Mouse (Mus musculus) stomach, embryonic 14.5 days (tissue): ENCODE measurements at regions not wholly inside any gene's neighbourhood (a gene's known extent, or its start where the extent isn't known, plus 50 kb on each side); places are given as distances from the start of the nearest gene placed in this dataset.
A peak's percentile ranks its signal among the peaks of the same experiment; 100 is the strongest.
"Not testable (repeated sequence)": the region's sequence is repeated elsewhere in the genome, so short reads cannot be mapped to it uniquely, and the experiment has no call there.

Experiments
- ATAC-seq: fragments of 200-750 bp; cut with Nextera tagmentation; 2 replicates; pipeline ENCODE4 v1.8.0; 2017; ENCODE audit warnings: low read depth, moderate TSS enrichment; ENCODE audit not compliant: insufficient number of reproducible peaks, insufficient read depth, low FRiP score
- H3K27ac ChIP-seq: fragments of 300-500 bp; sonication (generic); 2 replicates; pipeline ENCODE4 v1.5.1; 2014; ENCODE audit warnings: mild to moderate bottlenecking, low read length, moderate library complexity, mixed read lengths
- H3K27me3 ChIP-seq: fragments of 300-500 bp; sonication (generic); 2 replicates; pipeline ENCODE4 v1.6.1; 2014; ENCODE audit warnings: low read length, control low read depth, mixed read lengths; ENCODE audit not compliant: control insufficient read depth, insufficient read depth
- H3K36me3 ChIP-seq: fragments of 300-500 bp; sonication (generic); 2 replicates; pipeline ENCODE4 v1.6.1; 2014; ENCODE audit warnings: mild to moderate bottlenecking, control low read depth, low read length, moderate library complexity, mixed read lengths; ENCODE audit not compliant: control insufficient read depth, insufficient read depth
- H3K4me1 ChIP-seq: fragments of 300-500 bp; sonication (generic); 2 replicates; pipeline ENCODE4 v1.6.1; 2014; ENCODE audit warnings: low read length, control low read depth, mixed read lengths; ENCODE audit not compliant: control insufficient read depth, insufficient read depth
- H3K4me2 ChIP-seq: fragments of 300-500 bp; sonication (generic); replicated peaks from 2 replicates; pipeline ENCODE4 v1.6.1; 2014; ENCODE audit warnings: low read depth, low read length, control low read depth
- H3K4me3 ChIP-seq: fragments of 300-500 bp; sonication (generic); 2 replicates; pipeline ENCODE4 v1.5.1; 2014; ENCODE audit warnings: low read depth, low read length, control low read depth
- H3K9ac ChIP-seq: fragments of 300-500 bp; sonication (generic); replicated peaks from 2 replicates; pipeline ENCODE4 v1.6.1; 2014; ENCODE audit warnings: low read depth, mild to moderate bottlenecking, control low read depth, low read length, moderate library complexity, mixed read lengths
- H3K9me3 ChIP-seq: fragments of 300-500 bp; sonication (generic); 2 replicates; pipeline ENCODE4 v1.6.1; 2016; ENCODE audit warnings: low read depth, low read length, control low read depth; ENCODE audit not compliant: control insufficient read depth
- WGBS: fragments of 180-500 bp; shearing (Covaris S2); extraction: QIAGEN DNeasy Blood & Tissue Kit; methylation state at CpG from one replicate; pipeline ENCODE4 v1.1.7; 2014; 5-methylcytosine and 5-hydroxymethylcytosine counted together

- H3K9ac ChIP-seq, H3K27me3 ChIP-seq, H3K9me3 ChIP-seq, H3K36me3 ChIP-seq, H3K27ac ChIP-seq, H3K4me1 ChIP-seq: not testable (repeated sequence)
- Histone ChIP-seq H3K4me2 (peak overlapping the region; percentile 68), H3K4me3 (peak overlapping the region; percentile 37)
- whole genome bisulfite sequencing = 5% methylated on average over 38 of the region's 57 CpGs
- ATAC-seq = peak; percentile 71; the same call in 1 of the 2 replicates
Measured at GRCm38 (mm10) chr3:78966683-78967549, 319.4 kb downstream of the Rapgef2 start.

GRCm38 (mm10) chr3:78964231-78964858, 322.0 kb downstream of the Rapgef2 start:
- Histone ChIP-seq H3K4me2 (no peak overlapping the region), H3K9me3 (no peaks in the 10 kb centered on the region), H3K9ac (no peak overlapping the region), H3K4me1 (no peaks in the 10 kb centered on the region), H3K36me3 (no peaks in the 10 kb centered on the region), H3K27ac (no peak overlapping the region), H3K4me3 (no peak overlapping the region), H3K27me3 (no peaks in the 10 kb centered on the region)
- ATAC-seq = no peak
- WGBS = 81% methylated on average over 9 of the region's 9 CpGs

- H3K4me1 ChIP-seq = no peaks in the 10 kb centered on the region
- no peaks in the 10 kb centered on the region for H3K27me3 ChIP-seq
- H3K4me2 ChIP-seq = no peak overlapping the region
- H3K27ac ChIP-seq = no peak overlapping the region
- no peak overlapping the region for H3K9ac ChIP-seq
- no peaks in the 10 kb centered on the region for H3K9me3 ChIP-seq
- H3K4me3 ChIP-seq = no peak overlapping the region
- no peaks in the 10 kb centered on the region for H3K36me3 ChIP-seq
- peak; percentile 63; the same call in 1 of the 2 replicates for ATAC-seq
- 27% methylated on average over 1 of the region's 1 CpGs for WGBS
Measured at GRCm38 (mm10) chr3:78958781-78959180, 327.5 kb downstream of the Rapgef2 start.

- H3K4me2 ChIP-seq = no peak overlapping the region
- no peak overlapping the region for H3K9ac ChIP-seq
- no peaks in the 10 kb centered on the region for H3K4me1 ChIP-seq
- ATAC-seq = no peak
- H3K27ac ChIP-seq = no peak overlapping the region
- no peak overlapping the region for H3K4me3 ChIP-seq
- no peaks in the 10 kb centered on the region for H3K9me3 ChIP-seq
- WGBS = 86% methylated on average over 7 of the region's 7 CpGs
- no peaks in the 10 kb centered on the region for H3K36me3 ChIP-seq
- H3K27me3 ChIP-seq = no peaks in the 10 kb centered on the region
Measured at GRCm38 (mm10) chr3:78955364-78955763, 331.0 kb downstream of the Rapgef2 start.

- H3K36me3 ChIP-seq, H3K9ac ChIP-seq, H3K9me3 ChIP-seq, H3K4me3 ChIP-seq, ATAC-seq, H3K4me1 ChIP-seq, H3K27ac ChIP-seq, H3K4me2 ChIP-seq, H3K27me3 ChIP-seq: not testable (repeated sequence)
- 72% methylated on average over 6 of the region's 7 CpGs for WGBS
Measured at GRCm38 (mm10) chr3:78949385-78949784, 336.9 kb downstream of the Rapgef2 start.

GRCm38 (mm10) chr3:78948700-78949099, 337.6 kb downstream of the Rapgef2 start:
- Histone ChIP-seq H3K27me3 (no peaks in the 10 kb centered on the region), H3K36me3 (no peaks in the 10 kb centered on the region), H3K4me2 (no peak overlapping the region), H3K4me1 (no peaks in the 10 kb centered on the region), H3K9ac (no peak overlapping the region), H3K27ac (no peak overlapping the region), H3K4me3 (no peak overlapping the region), H3K9me3 (no peaks in the 10 kb centered on the region)
- ATAC-seq = no peak
- WGBS = 89% methylated on average over 9 of the region's 9 CpGs

- no peaks in the 10 kb centered on the region for H3K9me3 ChIP-seq
- no peaks in the 10 kb centered on the region for H3K27me3 ChIP-seq
- no peaks in the 10 kb centered on the region for H3K4me1 ChIP-seq
- H3K27ac ChIP-seq = no peak overlapping the region
- no peaks in the 10 kb centered on the region for H3K36me3 ChIP-seq
- ATAC-seq = no peak
- H3K4me3 ChIP-seq = no peak overlapping the region
- H3K4me2 ChIP-seq = no peak overlapping the region
- H3K9ac ChIP-seq = no peak overlapping the region
- WGBS = 25% methylated on average over 8 of the region's 8 CpGs
Measured at GRCm38 (mm10) chr3:78948171-78948570, 338.1 kb downstream of the Rapgef2 start.

GRCm38 (mm10) chr3:78947183-78947582, 339.1 kb downstream of the Rapgef2 start:
- H3K9me3 ChIP-seq = no peaks in the 10 kb centered on the region
- no peaks in the 10 kb centered on the region for H3K27me3 ChIP-seq
- H3K9ac ChIP-seq = no peak overlapping the region
- H3K27ac ChIP-seq = no peak overlapping the region
- 88% methylated on average over 9 of the region's 9 CpGs for WGBS
- H3K4me3 ChIP-seq = no peak overlapping the region
- no peaks in the 10 kb centered on the region for H3K4me1 ChIP-seq
- ATAC-seq = no peak
- no peak overlapping the region for H3K4me2 ChIP-seq
- H3K36me3 ChIP-seq = no peaks in the 10 kb centered on the region
